Mouse (Mus musculus) erythroblast, embryonic 14.5 days (primary cell): ENCODE measurements around the gene Col15a1.

Experiments used
- GATA1 ChIP-seq: IDR thresholded peaks from 2 replicates; pipeline ENCODE4 v1.6.1; 2012; ENCODE audit warnings: low read length, inconsistent platforms, mixed read lengths
- TAL1 ChIP-seq: IDR thresholded peaks from 3 replicates; pipeline ENCODE4 v1.6.1; 2012; ENCODE audit warnings: low read length, inconsistent platforms, mixed read lengths

- TF ChIP-seq TAL1 (no peak), GATA1 (no peak)
Measured at GRCm38 (mm10) chr4:47246811-47247210, 38.9 kb downstream of the Col15a1 start.
